Mouse (Mus musculus): ENCODE measurements around the gene Eml4. TPM values are rescaled to one million over a fixed set of nuclear protein-coding genes. Genes with fewer than 3 reads are reported as not detected.
A peak's percentile ranks its signal among the peaks of the same experiment; 100 is the strongest.

The Eml4 gene
- polyA plus RNA-seq, 1 experiment = 114 TPM

- H3K9ac ChIP-seq (ENCODE audit: low read depth, poor library complexity, severe bottlenecking) = no peak overlapping the region
- H3K36me3 ChIP-seq (ENCODE audit: control insufficient read depth, insufficient read depth, low read length, poor library complexity, severe bottlenecking) = peaks cover 21% of the 10 kb centered on the region
- no peaks in the 10 kb centered on the region for H3K4me1 ChIP-seq (ENCODE audit: control insufficient read depth, insufficient read depth, low read length)
- H3K4me3 ChIP-seq (ENCODE audit: low read depth, low read length) = no peak overlapping the region
- H3K27me3 ChIP-seq (ENCODE audit: control insufficient read depth, insufficient read depth, low read length, poor library complexity, severe bottlenecking) = no peaks in the 10 kb centered on the region
- TF ChIP-seq POLR2A (IDR thresholded peaks at IDR 0.05; ENCODE audit: insufficient read depth, low read length) (no peak), CTCF (IDR thresholded peaks at IDR 0.05; ENCODE audit: low read depth, low read length) (no peak), EP300 (IDR thresholded peaks at IDR 0.05; ENCODE audit: insufficient read depth, low read depth, low read length) (no peak)
- H3K9me3 ChIP-seq (replicated peaks; ENCODE audit: control insufficient read depth, insufficient read depth, low read length, poor library complexity, severe bottlenecking) = no peaks in the 10 kb centered on the region
- H3K27ac ChIP-seq (ENCODE audit: insufficient read depth, low read length) = no peak overlapping the region
Measured at GRCm38 (mm10) chr17:83452451-83452850, 101.7 kb downstream of the Eml4 start.

DNA sequence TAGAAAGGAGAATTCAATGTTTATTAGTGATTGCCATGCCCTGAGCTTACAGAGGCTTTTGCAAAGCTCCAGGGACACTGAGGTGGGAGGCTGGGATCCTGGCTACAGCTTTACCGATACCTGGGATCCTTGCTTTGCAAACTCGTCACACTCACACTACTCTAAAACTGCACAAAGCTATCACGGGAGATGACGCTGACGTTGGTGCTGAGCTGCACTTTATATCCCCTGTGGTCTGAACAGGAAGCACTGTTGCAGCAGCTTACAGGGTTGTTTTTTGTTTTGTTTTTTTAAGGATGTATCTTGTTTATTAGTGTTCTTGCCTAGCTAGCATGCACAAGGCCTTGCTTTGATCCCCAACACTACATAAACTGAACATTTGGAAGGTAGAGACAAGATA lies 102.9 kb downstream of the Eml4 start:
- Histone ChIP-seq H3K27ac (ENCODE audit: insufficient read depth, low read length) (no peak overlapping the region), H3K4me3 (ENCODE audit: low read depth, low read length) (no peak overlapping the region), H3K9me3 (replicated peaks; ENCODE audit: control insufficient read depth, insufficient read depth, low read length, poor library complexity, severe bottlenecking) (no peaks in the 10 kb centered on the region), H3K27me3 (ENCODE audit: control insufficient read depth, insufficient read depth, low read length, poor library complexity, severe bottlenecking) (no peaks in the 10 kb centered on the region), H3K9ac (ENCODE audit: low read depth, poor library complexity, severe bottlenecking) (no peak overlapping the region), H3K4me1 (ENCODE audit: control insufficient read depth, insufficient read depth, low read length) (no peaks in the 10 kb centered on the region), H3K36me3 (ENCODE audit: control insufficient read depth, insufficient read depth, low read length, poor library complexity, severe bottlenecking) (peaks cover 21% of the 10 kb centered on the region)
- TF ChIP-seq EP300 (IDR thresholded peaks at IDR 0.05; ENCODE audit: insufficient read depth, low read depth, low read length) = no peak
- TF ChIP-seq POLR2A (IDR thresholded peaks at IDR 0.05; ENCODE audit: insufficient read depth, low read length) = no peak
- no peak for TF ChIP-seq CTCF (IDR thresholded peaks at IDR 0.05; ENCODE audit: low read depth, low read length)

- TF ChIP-seq CTCF (IDR thresholded peaks at IDR 0.05; ENCODE audit: low read depth, low read length) (no peak), EP300 (IDR thresholded peaks at IDR 0.05; ENCODE audit: insufficient read depth, low read depth, low read length) (no peak), POLR2A (IDR thresholded peaks at IDR 0.05; ENCODE audit: insufficient read depth, low read length) (no peak)
- Histone ChIP-seq H3K9me3 (replicated peaks; ENCODE audit: control insufficient read depth, insufficient read depth, low read length, poor library complexity, severe bottlenecking) (no peaks in the 10 kb centered on the region), H3K4me1 (ENCODE audit: control insufficient read depth, insufficient read depth, low read length) (no peaks in the 10 kb centered on the region), H3K36me3 (ENCODE audit: control insufficient read depth, insufficient read depth, low read length, poor library complexity, severe bottlenecking) (peaks cover 19% of the 10 kb centered on the region), H3K27me3 (ENCODE audit: control insufficient read depth, insufficient read depth, low read length, poor library complexity, severe bottlenecking) (no peaks in the 10 kb centered on the region), H3K27ac (ENCODE audit: insufficient read depth, low read length) (no peak overlapping the region), H3K9ac (ENCODE audit: low read depth, poor library complexity, severe bottlenecking) (no peak overlapping the region), H3K4me3 (ENCODE audit: low read depth, low read length) (no peak overlapping the region)
Measured at GRCm38 (mm10) chr17:83457271-83457670, 106.5 kb downstream of the Eml4 start.

- peaks cover 15% of the 10 kb centered on the region for H3K36me3 ChIP-seq (ENCODE audit: control insufficient read depth, insufficient read depth, low read length, poor library complexity, severe bottlenecking)
- no peak overlapping the region for H3K4me3 ChIP-seq (ENCODE audit: low read depth, low read length)
- H3K27me3 ChIP-seq (ENCODE audit: control insufficient read depth, insufficient read depth, low read length, poor library complexity, severe bottlenecking) = no peaks in the 10 kb centered on the region
- H3K9me3 ChIP-seq (replicated peaks; ENCODE audit: control insufficient read depth, insufficient read depth, low read length, poor library complexity, severe bottlenecking) = no peaks in the 10 kb centered on the region
- H3K4me1 ChIP-seq (ENCODE audit: control insufficient read depth, insufficient read depth, low read length) = peaks cover 10% of the 10 kb centered on the region
- TF ChIP-seq CTCF (IDR thresholded peaks at IDR 0.05; ENCODE audit: low read depth, low read length) = no peak
- TF ChIP-seq POLR2A (IDR thresholded peaks at IDR 0.05; ENCODE audit: insufficient read depth, low read length) = no peak
- no peak for TF ChIP-seq EP300 (IDR thresholded peaks at IDR 0.05; ENCODE audit: insufficient read depth, low read depth, low read length)
- H3K9ac ChIP-seq (ENCODE audit: low read depth, poor library complexity, severe bottlenecking) = no peak overlapping the region
- no peak overlapping the region for H3K27ac ChIP-seq (ENCODE audit: insufficient read depth, low read length)
Measured at GRCm38 (mm10) chr17:83465969-83466368, 115.2 kb downstream of the Eml4 start.

DNA sequence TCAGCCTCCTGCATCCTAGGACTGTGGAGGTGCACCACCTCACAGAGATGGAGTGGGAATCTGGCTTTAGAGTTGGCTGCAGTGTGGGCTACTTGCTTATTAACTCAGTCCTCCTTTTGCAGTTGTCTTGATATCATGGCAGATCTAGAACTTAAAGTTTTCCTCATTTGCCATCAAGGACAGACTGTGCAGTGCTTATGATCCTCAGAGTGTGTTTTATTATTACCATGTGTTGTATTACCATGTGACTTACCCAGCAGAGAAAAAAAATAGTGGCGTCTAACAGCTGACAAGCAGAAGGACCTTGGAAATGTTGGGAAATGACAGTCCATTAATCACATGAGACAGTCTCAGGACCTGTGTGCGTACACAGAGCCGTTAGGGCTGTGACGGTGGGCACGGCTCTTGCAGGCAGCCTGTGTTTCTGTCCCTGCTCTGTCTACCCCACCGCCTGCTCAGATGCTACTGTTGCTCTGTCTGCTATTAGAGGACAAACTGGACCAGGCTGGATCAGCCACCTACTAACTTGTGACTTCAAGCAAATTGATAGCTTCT lies 116.0 kb downstream of the Eml4 start:
- peak overlapping the region; percentile 52; the same call in 1 of the 2 replicates for H3K27ac ChIP-seq (ENCODE audit: insufficient read depth, low read length)
- TF ChIP-seq CTCF (IDR thresholded peaks at IDR 0.05; ENCODE audit: low read depth, low read length) = no peak
- no peak for TF ChIP-seq POLR2A (IDR thresholded peaks at IDR 0.05; ENCODE audit: insufficient read depth, low read length)
- TF ChIP-seq EP300 (IDR thresholded peaks at IDR 0.05; ENCODE audit: insufficient read depth, low read depth, low read length) = peak; percentile 27; the same call in 1 of the 2 replicates
- no peak overlapping the region for H3K9ac ChIP-seq (ENCODE audit: low read depth, poor library complexity, severe bottlenecking)
- no peak overlapping the region for H3K4me3 ChIP-seq (ENCODE audit: low read depth, low read length)
- peaks cover 17% of the 10 kb centered on the region for H3K36me3 ChIP-seq (ENCODE audit: control insufficient read depth, insufficient read depth, low read length, poor library complexity, severe bottlenecking)
- H3K4me1 ChIP-seq (ENCODE audit: control insufficient read depth, insufficient read depth, low read length) = peaks cover 10% of the 10 kb centered on the region
- no peaks in the 10 kb centered on the region for H3K9me3 ChIP-seq (replicated peaks; ENCODE audit: control insufficient read depth, insufficient read depth, low read length, poor library complexity, severe bottlenecking)
- H3K27me3 ChIP-seq (ENCODE audit: control insufficient read depth, insufficient read depth, low read length, poor library complexity, severe bottlenecking) = no peaks in the 10 kb centered on the region

DNA sequence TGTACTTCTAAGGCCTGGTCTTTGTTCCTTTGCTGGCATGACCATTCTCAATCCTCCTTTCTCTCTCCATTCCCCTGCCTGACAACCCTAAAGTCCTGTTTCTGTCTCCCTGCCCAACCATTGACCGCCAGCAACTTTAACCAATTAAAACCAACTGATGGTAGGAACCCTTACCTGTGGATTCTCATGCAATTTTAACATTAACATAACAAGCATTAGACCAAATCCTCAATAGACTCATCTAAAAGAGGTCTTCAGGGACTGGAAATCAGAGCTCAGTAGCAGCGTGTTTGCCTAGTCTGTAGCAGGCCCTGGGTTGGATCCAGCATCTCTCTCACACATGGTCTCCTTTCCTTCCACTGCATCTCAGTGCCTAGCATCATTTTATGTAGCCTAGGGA lies 118.9 kb downstream of the Eml4 start:
- TF ChIP-seq CTCF (IDR thresholded peaks at IDR 0.05; ENCODE audit: low read depth, low read length) (no peak), EP300 (IDR thresholded peaks at IDR 0.05; ENCODE audit: insufficient read depth, low read depth, low read length) (no peak), POLR2A (IDR thresholded peaks at IDR 0.05; ENCODE audit: insufficient read depth, low read length) (no peak)
- Histone ChIP-seq H3K9me3 (replicated peaks; ENCODE audit: control insufficient read depth, insufficient read depth, low read length, poor library complexity, severe bottlenecking) (no peaks in the 10 kb centered on the region), H3K4me1 (ENCODE audit: control insufficient read depth, insufficient read depth, low read length) (peaks cover 10% of the 10 kb centered on the region), H3K9ac (ENCODE audit: low read depth, poor library complexity, severe bottlenecking) (no peak overlapping the region), H3K27me3 (ENCODE audit: control insufficient read depth, insufficient read depth, low read length, poor library complexity, severe bottlenecking) (no peaks in the 10 kb centered on the region), H3K4me3 (ENCODE audit: low read depth, low read length) (no peak overlapping the region), H3K36me3 (ENCODE audit: control insufficient read depth, insufficient read depth, low read length, poor library complexity, severe bottlenecking) (peaks cover 33% of the 10 kb centered on the region), H3K27ac (ENCODE audit: insufficient read depth, low read length) (peak overlapping the region; percentile 68)
